Mouse (Mus musculus) mouse embryonic stem cell (cell line): Measurements from ENCODE around the gene Plekhb2.

Experiments used
- in situ Hi-C, 2 experiments: fragments of 300-500 bp; cut with MboI; formaldehyde crosslinking; loops; 1 replicate in 1 of 2; 3 replicates in 1 of 2; pipeline ENCODE4 v1.14.3; 2019 to 2020; ENCODE audit warnings: low sequenced_read_pairs in 2 of 2, low pct_unique_long_range_greater_than_20kb in 1 of 2, mixed read lengths in 1 of 2; ENCODE audit not compliant: unreplicated experiment in 1 of 2

Gene Plekhb2

GRCm38 (mm10) chr1:34860205-34860604, 10.4 kb downstream of the Plekhb2 start:
- in situ Hi-C loops: no loop called here

GRCm38 (mm10) chr1:34862877-34863276, 13.1 kb downstream of the Plekhb2 start:
- in situ Hi-C loops: no loop called here

- in situ Hi-C loops: no loop called here
Observed at GRCm38 (mm10) chr1:34863323-34863722, 13.5 kb downstream of the Plekhb2 start.

GRCm38 (mm10) chr1:34864243-34864642, 14.5 kb downstream of the Plekhb2 start:
- in situ Hi-C loops: no loop called here

- in situ Hi-C loops: no loop called here
Observed at GRCm38 (mm10) chr1:34865866-34866265, 16.1 kb downstream of the Plekhb2 start.

GRCm38 (mm10) chr1:34866815-34867573, 17.2 kb downstream of the Plekhb2 start:
- in situ Hi-C loops: no loop called here

- in situ Hi-C loops: no loop called here
Observed at GRCm38 (mm10) chr1:34867574-34867955, 17.8 kb downstream of the Plekhb2 start.

GRCm38 (mm10) chr1:34868391-34868790, 18.6 kb downstream of the Plekhb2 start:
- in situ Hi-C loops: no loop called here

GRCm38 (mm10) chr1:34869231-34869630, 19.5 kb downstream of the Plekhb2 start:
- in situ Hi-C loops: no loop called here

- in situ Hi-C loops: no loop called here
Observed at GRCm38 (mm10) chr1:34871170-34871569, 21.4 kb downstream of the Plekhb2 start.

- in situ Hi-C loops: no loop called here
Observed at GRCm38 (mm10) chr1:34873551-34873950, 23.8 kb downstream of the Plekhb2 start.

GRCm38 (mm10) chr1:34879611-34880010, 29.8 kb downstream of the Plekhb2 start:
- in situ Hi-C loops: no loop called here

GRCm38 (mm10) chr1:34883776-34884175, 34.0 kb downstream of the Plekhb2 start:
- in situ Hi-C loops: no loop called here

GRCm38 (mm10) chr1:34891559-34892289, 41.9 kb downstream of the Plekhb2 start:
- in situ Hi-C loops: no loop called here

- in situ Hi-C loops: no loop called here
Observed at GRCm38 (mm10) chr1:34892466-34892865, 42.7 kb downstream of the Plekhb2 start.

- in situ Hi-C loops: no loop called here
Observed at GRCm38 (mm10) chr1:34893331-34893730, 43.6 kb downstream of the Plekhb2 start.

- in situ Hi-C loops: no loop called here
Observed at GRCm38 (mm10) chr1:34893831-34894230, 44.1 kb downstream of the Plekhb2 start.

- in situ Hi-C loops: no loop called here
Observed at GRCm38 (mm10) chr1:34896102-34896501, 46.3 kb downstream of the Plekhb2 start.

- in situ Hi-C loops: no loop called here
Observed at GRCm38 (mm10) chr1:34896898-34897297, 47.1 kb downstream of the Plekhb2 start.

GRCm38 (mm10) chr1:34928656-34929055, 78.9 kb downstream of the Plekhb2 start:
- in situ Hi-C loops: no loop called here
